ENCODE assay signal across 15 mouse cellular contexts in genomic region chrX:82613361-82613760, GRCm38 (mm10).
A peak's percentile ranks its signal among the peaks of the same experiment; 100 is the strongest.
DNase-seq lines count a peak whose midpoint lies in the region; ATAC-seq and TF ChIP-seq lines count a peak whose summit lies in the region.
"Had no signal": no experiment of that assay in that cellular context is flagged by ENCODE, and none has a peak within 500 bp of the region (broad histone marks: within the 10 kb centered on the region; RNA-seq: fewer than 3 reads in every experiment).

No protein-coding gene starts in this region.

- no peak overlapping the region for H3K4me2 ChIP-seq in hindbrain, embryonic 11.5 days (replicated peaks; ENCODE audit: low read depth, low read length)
- no peak overlapping the region for H3K4me2 ChIP-seq in hindbrain, embryonic 14.5 days (replicated peaks)
- H3K4me2 ChIP-seq in lung, embryonic 14.5 days: no peak overlapping the region
- H3K4me2 ChIP-seq: heart, embryonic 12.5 days; lung, embryonic 15.5 days; midbrain, embryonic 11.5 days had no signal

- no peaks in the 10 kb centered on the region for H3K9me3 ChIP-seq in hindbrain, embryonic 11.5 days (ENCODE audit: control insufficient read depth, low read length)
- H3K9me3 ChIP-seq in hindbrain, embryonic 14.5 days (ENCODE audit: control insufficient read depth, low read length): no peaks in the 10 kb centered on the region
- H3K9me3 ChIP-seq in lung, embryonic 14.5 days (ENCODE audit: low read depth, low read length): no peaks in the 10 kb centered on the region
- H3K9me3 ChIP-seq: heart, embryonic 12.5 days; limb, embryonic 10.5 days; lung, embryonic 15.5 days had no signal

- H3K27ac ChIP-seq in hindbrain, embryonic 11.5 days (ENCODE audit: low read depth, low read length): no peak overlapping the region
- no peak overlapping the region for H3K27ac ChIP-seq in hindbrain, embryonic 14.5 days
- no peak overlapping the region for H3K27ac ChIP-seq in lung, embryonic 14.5 days (ENCODE audit: low read depth)
- H3K27ac ChIP-seq: limb, embryonic 10.5 days; lung, embryonic 15.5 days had no signal

- no peak overlapping the region for H3K4me3 ChIP-seq in hindbrain, embryonic 11.5 days (ENCODE audit: low read depth, low read length)
- H3K4me3 ChIP-seq in hindbrain, embryonic 14.5 days (replicated peaks; ENCODE audit: low read length): no peak overlapping the region
- H3K4me3 ChIP-seq in lung, embryonic 14.5 days (ENCODE audit: low read depth, low read length): no peak overlapping the region
- H3K4me3 ChIP-seq: erythroblast, embryonic 14.5 days; heart, embryonic 12.5 days; limb, embryonic 10.5 days; lung, embryonic 15.5 days had no signal

- no peaks in the 10 kb centered on the region for H3K4me1 ChIP-seq in hindbrain, embryonic 11.5 days (replicated peaks; ENCODE audit: control insufficient read depth, insufficient read depth, low read length)
- no peaks in the 10 kb centered on the region for H3K4me1 ChIP-seq in hindbrain, embryonic 14.5 days (replicated peaks; ENCODE audit: control insufficient read depth, insufficient read depth, low read length)
- no peaks in the 10 kb centered on the region for H3K4me1 ChIP-seq in lung, embryonic 14.5 days (ENCODE audit: insufficient read depth)
- H3K4me1 ChIP-seq: heart, embryonic 12.5 days; limb, embryonic 10.5 days; lung, embryonic 15.5 days had no signal

- peak; percentile 1 for DNase-seq in hindbrain, embryonic 11.5 days (ENCODE audit: low spot score)
- no peak for DNase-seq in hindbrain, embryonic 14.5 days (ENCODE audit: low spot score)
- peak; percentile 2 for DNase-seq in lung, embryonic 14.5 days
- no peak for DNase-seq in lung, postnatal 14 days
- DNase-seq in Muller cell, postnatal 12 days (ENCODE audit: inconsistent ontology term): peak; percentile 1
- peak; percentile 2 to 11 for DNase-seq in layer of hippocampus, postnatal 10 days (ENCODE audit: low spot score in 2 of 2)
- DNase-seq in urinary bladder, postnatal 4 days (ENCODE audit: low spot score in 2 of 2): no peak
- no peak for DNase-seq in MN1 (ENCODE audit: low spot score)
- DNase-seq: embryo, embryonic 11 days had no signal

- no peak for ATAC-seq in hindbrain, embryonic 11.5 days (ENCODE audit: low FRiP score)
- ATAC-seq in hindbrain, embryonic 14.5 days (ENCODE audit: low FRiP score): no peak
- no peak for ATAC-seq in lung, embryonic 14.5 days (ENCODE audit: insufficient read depth)
- ATAC-seq: hindbrain, embryonic 16.5 days had no signal

- TF ChIP-seq CTCF in lung, embryonic 14.5 days (IDR thresholded peaks at IDR 0.05; ENCODE audit: low read depth): 0 out of 2 replicates have a peak, but pooled peaks have one; percentile 20

- no peaks in the 10 kb centered on the region for H3K36me3 ChIP-seq in hindbrain, embryonic 11.5 days (ENCODE audit: control insufficient read depth, insufficient read depth, low read length)
- no peaks in the 10 kb centered on the region for H3K36me3 ChIP-seq in hindbrain, embryonic 14.5 days (replicated peaks; ENCODE audit: control insufficient read depth, insufficient read depth)
- H3K36me3 ChIP-seq in lung, embryonic 14.5 days (ENCODE audit: insufficient read depth): no peaks in the 10 kb centered on the region
- H3K36me3 ChIP-seq: heart, embryonic 12.5 days; limb, embryonic 10.5 days; lung, embryonic 15.5 days had no signal

- H3K27me3 ChIP-seq in hindbrain, embryonic 11.5 days (ENCODE audit: control insufficient read depth, insufficient read depth, low read length): no peaks in the 10 kb centered on the region
- no peaks in the 10 kb centered on the region for H3K27me3 ChIP-seq in hindbrain, embryonic 14.5 days (ENCODE audit: control insufficient read depth, insufficient read depth, low read length)
- H3K27me3 ChIP-seq in lung, embryonic 14.5 days (ENCODE audit: insufficient read depth, low read length): no peaks in the 10 kb centered on the region
- H3K27me3 ChIP-seq: heart, embryonic 12.5 days; lung, embryonic 15.5 days had no signal

- WGBS in hindbrain, embryonic 11.5 days: 56% methylated on average over 2 of the region's 2 CpGs
- WGBS in hindbrain, embryonic 14.5 days: 51% methylated on average over 2 of the region's 2 CpGs
- WGBS in lung, embryonic 14.5 days: 49% methylated on average over 2 of the region's 2 CpGs

- no peak overlapping the region for H3K9ac ChIP-seq in hindbrain, embryonic 11.5 days (ENCODE audit: low read depth, low read length)
- H3K9ac ChIP-seq in hindbrain, embryonic 14.5 days: no peak overlapping the region
- H3K9ac ChIP-seq in lung, embryonic 14.5 days: no peak overlapping the region
- H3K9ac ChIP-seq: heart, embryonic 12.5 days; lung, embryonic 15.5 days had no signal

Comparison
In these comparisons a context has a peak if more than half of its experiments do, and no peak if none do; other contexts are left out.
1. DNase-seq: peak in hindbrain, embryonic 11.5 days (single experiment), lung, embryonic 14.5 days (single experiment), Muller cell, postnatal 12 days (single experiment) and layer of hippocampus, postnatal 10 days (2 of 2); none in hindbrain, embryonic 14.5 days (single experiment), lung, postnatal 14 days (single experiment), urinary bladder, postnatal 4 days (0 of 2) and MN1 (single experiment).